Mouse (Mus musculus) telencephalon, adult 2 months (tissue): ENCODE measurements at regions not wholly inside any gene's neighbourhood (a gene's known extent, or its start where the extent isn't known, plus 50 kb on each side); places are given as distances from the start of the nearest gene placed in this dataset.
A peak's percentile ranks its signal among the peaks of the same experiment; 100 is the strongest.

ENCODE experiments used
- DNase-seq: peaks from one replicate; pipeline ENCODE4 v3.0.0-alpha.2; 2011; ENCODE audit warnings: low read depth, low spot score

- DNase-seq, result no peak
Measured at GRCm38 (mm10) chr1:185091816-185092558, 92.6 kb upstream of the Mark1 start.

GRCm38 (mm10) chr1:185089196-185089595 lies 89.8 kb upstream of the Mark1 start:
- DNase-seq, result no peak

DNA sequence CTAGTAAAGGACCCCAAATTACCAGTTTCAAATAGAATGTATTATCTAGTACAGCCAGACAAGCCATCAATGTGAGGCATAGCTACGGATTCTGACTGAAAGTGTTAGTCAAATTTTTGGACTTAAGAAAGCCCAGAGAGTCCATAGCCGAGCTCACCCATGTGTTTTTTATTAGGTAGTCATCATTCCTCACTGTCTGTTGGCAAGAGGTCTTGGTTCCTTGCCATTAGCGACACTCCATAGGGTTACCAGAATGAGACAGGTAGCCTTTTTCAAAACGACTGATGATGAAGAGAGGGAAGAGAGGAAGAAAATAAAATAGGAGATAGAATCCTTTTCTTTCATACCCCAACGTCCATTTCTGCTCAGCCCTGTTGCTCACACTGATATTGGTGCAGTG lies 83.8 kb upstream of the Mark1 start:
- DNase-seq, result no peak

DNA sequence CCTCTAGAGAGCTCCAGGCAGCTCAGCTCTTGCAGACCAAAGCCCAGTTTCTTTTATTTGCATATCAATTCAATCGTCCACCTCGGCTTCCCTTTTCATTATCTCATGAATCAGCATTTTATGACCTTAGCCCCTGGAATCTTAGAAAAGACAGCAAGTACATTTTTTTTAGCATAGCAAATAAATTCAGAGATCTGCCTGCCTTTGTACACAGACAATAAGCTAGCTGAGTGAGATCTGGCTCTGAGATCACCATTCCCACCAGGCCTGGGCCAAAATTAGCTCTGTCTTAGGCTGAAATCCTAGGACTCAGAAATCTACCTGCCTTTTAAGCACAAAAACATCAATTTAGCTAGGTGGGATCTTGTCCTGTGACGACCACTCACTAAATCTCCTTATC lies 80.7 kb upstream of the Mark1 start:
- DNase-seq, result no peak

GRCm38 (mm10) chr1:185079331-185079880 lies 80.0 kb upstream of the Mark1 start:
- DNase-seq, result no peak

DNA sequence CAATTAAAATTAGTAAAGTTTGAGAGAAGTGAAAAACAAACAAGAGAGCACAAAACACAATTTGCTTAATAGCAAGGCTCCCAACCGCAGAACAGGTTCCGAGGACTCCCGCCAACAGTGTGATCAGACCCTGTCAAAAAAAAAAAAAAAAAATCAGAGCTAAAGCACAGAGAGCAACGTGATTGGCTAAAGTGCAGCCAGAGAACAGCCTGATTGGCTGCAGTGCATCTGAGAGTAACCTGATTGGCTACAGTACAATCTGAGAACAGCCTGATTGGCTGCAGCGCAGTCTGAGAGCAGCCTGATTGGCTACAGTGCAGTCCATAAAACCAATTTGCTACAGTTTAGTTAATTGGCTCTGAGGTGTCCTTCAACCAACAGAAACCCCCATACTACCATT lies 74.6 kb upstream of the Mark1 start:
- no peak for DNase-seq

GRCm38 (mm10) chr1:185072766-185073165 lies 73.4 kb upstream of the Mark1 start:
- no peak for DNase-seq

GRCm38 (mm10) chr1:185071566-185071965 lies 72.2 kb upstream of the Mark1 start:
- DNase-seq, result no peak

GRCm38 (mm10) chr1:185070853-185071149 lies 71.4 kb upstream of the Mark1 start:
- no peak for DNase-seq

DNA sequence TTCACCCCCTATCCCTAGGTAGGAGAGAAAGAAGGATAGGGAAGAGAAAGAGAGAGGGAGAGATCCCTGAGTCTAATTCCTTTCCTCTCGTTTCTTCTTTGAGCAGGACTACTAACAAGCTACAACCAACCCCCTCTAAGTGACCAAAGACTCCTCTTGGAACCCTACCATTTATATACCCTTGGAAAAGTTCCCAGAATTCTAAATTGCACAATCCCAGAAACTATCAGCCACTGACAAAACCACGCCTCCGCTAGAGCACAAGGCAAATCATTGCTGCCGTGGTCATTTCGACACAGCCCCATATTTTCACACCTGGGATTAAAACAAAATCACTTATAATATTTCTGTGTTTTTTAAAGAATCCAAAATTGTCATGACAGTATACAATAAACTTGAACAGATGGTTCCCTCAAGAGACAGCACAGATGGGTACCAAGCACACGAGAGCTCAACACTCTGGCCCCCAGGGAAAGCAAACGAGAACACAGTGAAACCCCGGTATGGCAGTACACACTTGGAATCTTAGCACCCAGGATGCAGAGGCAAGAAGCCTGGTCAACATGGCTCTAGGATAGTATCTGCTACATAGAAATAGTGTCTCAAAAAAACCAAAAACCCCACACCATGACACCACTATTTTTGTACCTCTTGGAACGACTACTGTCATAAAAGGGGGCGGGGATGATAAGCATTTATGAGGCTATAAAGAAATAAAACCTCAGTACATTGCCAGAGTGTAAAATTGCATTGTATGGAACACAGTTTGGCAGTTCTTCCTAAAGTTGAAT lies 70.9 kb upstream of the Mark1 start:
- DNase-seq, result peak; percentile 55

DNA sequence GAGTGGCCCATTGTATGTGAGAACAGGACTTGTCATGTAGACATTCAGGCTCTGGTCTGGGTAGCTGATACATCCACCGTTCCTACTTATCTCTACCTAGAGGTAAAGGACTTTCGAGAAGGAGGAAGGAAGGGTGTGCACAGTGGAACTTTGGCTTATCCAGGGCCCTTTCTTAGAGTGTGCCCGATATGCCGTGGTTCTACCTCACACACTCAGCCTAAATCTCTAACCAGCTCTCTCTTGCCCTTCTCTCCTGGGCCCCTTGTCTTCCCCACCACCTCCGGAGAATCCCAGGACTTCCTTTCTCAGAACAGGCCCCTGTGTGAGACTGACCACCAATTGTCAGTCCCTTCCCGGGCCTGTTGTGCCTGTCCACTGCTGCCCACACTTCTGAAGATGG lies 68.8 kb upstream of the Mark1 start:
- no peak for DNase-seq

DNA sequence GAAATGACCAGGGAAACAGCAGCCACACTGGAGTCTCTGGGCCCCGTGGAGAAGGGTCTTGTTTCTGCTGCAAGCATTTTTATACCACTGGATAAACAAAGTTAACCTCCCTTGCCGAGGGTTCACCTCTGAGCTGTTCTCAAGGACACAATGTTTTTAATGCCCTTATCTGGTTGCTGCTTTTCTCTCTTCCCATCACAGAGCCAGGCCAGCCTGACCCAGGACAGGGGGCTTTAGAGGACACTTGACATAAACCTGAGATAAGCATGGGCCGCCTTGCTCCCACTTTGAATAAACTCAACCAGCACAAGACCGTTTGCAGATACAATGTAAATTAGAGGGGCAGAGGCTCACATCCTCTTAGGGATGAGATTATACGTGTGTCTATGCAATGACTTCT lies 68.3 kb upstream of the Mark1 start:
- no peak for DNase-seq

DNA sequence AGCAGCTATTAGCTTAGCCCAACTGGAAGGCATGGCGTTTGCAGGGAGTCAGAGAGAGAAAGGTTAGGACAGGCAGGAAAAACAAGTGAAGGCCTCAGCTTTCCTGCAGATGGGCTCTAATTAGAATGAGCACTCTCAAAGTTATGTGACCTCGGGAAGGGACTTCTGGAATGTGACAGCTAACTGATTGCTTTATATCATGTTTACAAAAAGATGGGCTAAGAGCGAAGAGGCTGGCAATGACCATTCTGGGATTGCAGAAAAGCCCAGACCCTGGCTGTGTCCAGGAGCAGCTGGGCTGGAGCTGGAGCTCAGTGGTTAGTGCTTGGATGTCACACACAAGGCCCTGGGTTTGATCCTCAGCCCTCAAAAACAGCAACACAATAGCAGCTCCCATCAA lies 65.7 kb upstream of the Mark1 start:
- DNase-seq, result no peak

GRCm38 (mm10) chr1:185062103-185062502 lies 62.7 kb upstream of the Mark1 start:
- DNase-seq, result no peak

- no peak for DNase-seq
Measured at GRCm38 (mm10) chr1:185057443-185057842, 58.1 kb upstream of the Mark1 start.

- no peak for DNase-seq
Measured at GRCm38 (mm10) chr1:185052700-185053099, 53.3 kb upstream of the Mark1 start.

GRCm38 (mm10) chr1:185049980-185050379 lies 50.6 kb upstream of the Mark1 start:
- DNase-seq, result no peak
